Mouse (Mus musculus) hindbrain, embryonic 16.5 days (tissue): ENCODE results near the gene Chrd. TPM values are rescaled to one million over a fixed set of nuclear protein-coding genes. Genes with fewer than 3 reads are reported as not detected.
A peak's percentile ranks its signal among the peaks of the same experiment; 100 is the strongest.

ENCODE experiments used
- ATAC-seq: fragments of 200-750 bp; cut with Nextera tagmentation; 2 replicates; pipeline ENCODE4 v1.8.0; 2017; ENCODE audit warnings: moderate TSS enrichment, moderate library complexity
- H3K27ac ChIP-seq: fragments of 300-500 bp; sonication (generic); 2 replicates; pipeline ENCODE4 v1.5.1; 2014; ENCODE audit warnings: low read depth, mild to moderate bottlenecking, control low read depth, low read length, moderate library complexity
- H3K27me3 ChIP-seq: fragments of 300-500 bp; sonication (generic); replicated peaks from 2 replicates; pipeline ENCODE4 v1.6.1; 2014; ENCODE audit warnings: low read length; ENCODE audit not compliant: control insufficient read depth, insufficient read depth
- H3K36me3 ChIP-seq: fragments of 300-500 bp; sonication (generic); 2 replicates; pipeline ENCODE4 v1.6.1; 2014; ENCODE audit warnings: mild to moderate bottlenecking, low read length, moderate library complexity, mixed read lengths; ENCODE audit not compliant: control insufficient read depth, insufficient read depth
- H3K4me1 ChIP-seq: fragments of 300-500 bp; sonication (generic); 2 replicates; pipeline ENCODE4 v1.6.1; 2014; ENCODE audit warnings: low read depth, low read length; ENCODE audit not compliant: control insufficient read depth, insufficient read depth
- H3K4me2 ChIP-seq: fragments of 300-500 bp; sonication (generic); 2 replicates; pipeline ENCODE4 v1.6.1; 2014; ENCODE audit warnings: mild to moderate bottlenecking, low read length, control low read depth, moderate library complexity
- H3K4me3 ChIP-seq: fragments of 300-500 bp; sonication (generic); 2 replicates; pipeline ENCODE4 v1.5.1; 2014; ENCODE audit warnings: mild to moderate bottlenecking, low read length, control low read depth, moderate library complexity
- H3K9ac ChIP-seq: fragments of 300-500 bp; sonication (generic); 2 replicates; pipeline ENCODE4 v1.6.1; 2014; ENCODE audit warnings: low read depth, mild to moderate bottlenecking, control low read depth, low read length, moderate library complexity
- H3K9me3 ChIP-seq: fragments of 300-500 bp; sonication (generic); 2 replicates; pipeline ENCODE4 v1.6.1; 2014; ENCODE audit warnings: mild to moderate bottlenecking, low read length, moderate library complexity; ENCODE audit not compliant: control insufficient read depth
- WGBS: fragments of 180-500 bp; shearing (Covaris S2); extraction: QIAGEN DNeasy Blood & Tissue Kit; methylation state at CpG from one replicate; pipeline ENCODE4 v1.1.7; 2014; 5-methylcytosine and 5-hydroxymethylcytosine counted together
- polyA plus RNA-seq: library from polyadenylated mRNA; unstranded; fragments of >200 nt; fragmentation: Nextera tagmentation; extraction: Ambion mirVana; gene quantifications from 2 replicates; pipeline ENCODE4 v1.2.1, GENCODE M21; 2015

Chrd gene
- polyA plus RNA-seq, 1 experiment from 2014 or later = 7.5 TPM

GRCm38 (mm10) chr16:20736168-20736567 lies 3.2 kb downstream of the Chrd start:
- Histone ChIP-seq H3K4me3 (no peak overlapping the region), H3K4me2 (no peak overlapping the region), H3K27ac (no peak overlapping the region), H3K9ac (no peak overlapping the region), H3K27me3 (peaks cover 15% of the 10 kb centered on the region), H3K36me3 (peaks cover 13% of the 10 kb centered on the region), H3K9me3 (no peaks in the 10 kb centered on the region), H3K4me1 (peaks cover 12% of the 10 kb centered on the region)
- ATAC-seq = no peak
- 89% methylated on average over 7 of the region's 7 CpGs for WGBS

- H3K4me2 ChIP-seq = no peak overlapping the region
- ATAC-seq = no peak
- H3K36me3 ChIP-seq = peaks cover 13% of the 10 kb centered on the region
- H3K9ac ChIP-seq = no peak overlapping the region
- H3K4me1 ChIP-seq = peaks cover 12% of the 10 kb centered on the region
- peaks cover 15% of the 10 kb centered on the region for H3K27me3 ChIP-seq
- H3K27ac ChIP-seq = no peak overlapping the region
- WGBS = 93% methylated on average over 5 of the region's 5 CpGs
- no peaks in the 10 kb centered on the region for H3K9me3 ChIP-seq
- no peak overlapping the region for H3K4me3 ChIP-seq
Measured at GRCm38 (mm10) chr16:20736823-20737222, 3.9 kb downstream of the Chrd start.

- Histone ChIP-seq H3K27me3 (peaks cover 11% of the 10 kb centered on the region), H3K36me3 (peaks cover 13% of the 10 kb centered on the region), H3K9me3 (no peaks in the 10 kb centered on the region), H3K4me2 (no peak overlapping the region), H3K4me3 (no peak overlapping the region), H3K9ac (no peak overlapping the region), H3K4me1 (no peaks in the 10 kb centered on the region), H3K27ac (no peak overlapping the region)
- ATAC-seq = no peak
- WGBS = 95% methylated on average over 9 of the region's 9 CpGs
Measured at GRCm38 (mm10) chr16:20739845-20740244, 6.9 kb downstream of the Chrd start.

GRCm38 (mm10) chr16:20746641-20747040 lies 13.7 kb downstream of the Chrd start:
- Histone ChIP-seq H3K9me3 (no peaks in the 10 kb centered on the region), H3K27ac (no peak overlapping the region), H3K4me3 (no peak overlapping the region), H3K4me1 (no peaks in the 10 kb centered on the region), H3K36me3 (no peaks in the 10 kb centered on the region), H3K9ac (no peak overlapping the region), H3K27me3 (no peaks in the 10 kb centered on the region; the same call in 1 of the 2 replicates), H3K4me2 (no peak overlapping the region)
- peak; percentile 76 for ATAC-seq
- WGBS = 49% methylated on average over 6 of the region's 6 CpGs

GRCm38 (mm10) chr16:20750518-20750917 lies 17.6 kb downstream of the Chrd start:
- 64% methylated on average over 8 of the region's 8 CpGs for WGBS
- H3K36me3 ChIP-seq = no peaks in the 10 kb centered on the region
- no peak overlapping the region for H3K4me2 ChIP-seq
- no peak overlapping the region for H3K9ac ChIP-seq
- H3K4me1 ChIP-seq = no peaks in the 10 kb centered on the region
- ATAC-seq = no peak
- H3K27ac ChIP-seq = no peak overlapping the region
- H3K9me3 ChIP-seq = no peaks in the 10 kb centered on the region
- no peaks in the 10 kb centered on the region; the same call in 1 of the 2 replicates for H3K27me3 ChIP-seq
- H3K4me3 ChIP-seq = no peak overlapping the region

GRCm38 (mm10) chr16:20756052-20756451 lies 23.1 kb downstream of the Chrd start:
- WGBS = 94% methylated on average over 5 of the region's 5 CpGs
- H3K36me3 ChIP-seq = no peaks in the 10 kb centered on the region
- no peaks in the 10 kb centered on the region for H3K4me1 ChIP-seq
- H3K27me3 ChIP-seq = no peaks in the 10 kb centered on the region
- no peak for ATAC-seq
- no peak overlapping the region for H3K27ac ChIP-seq
- H3K4me2 ChIP-seq = no peak overlapping the region
- H3K9ac ChIP-seq = no peak overlapping the region
- no peak overlapping the region for H3K4me3 ChIP-seq
- no peaks in the 10 kb centered on the region for H3K9me3 ChIP-seq

- no peaks in the 10 kb centered on the region for H3K4me1 ChIP-seq
- no peaks in the 10 kb centered on the region for H3K27me3 ChIP-seq
- WGBS = 70% methylated on average over 1 of the region's 1 CpGs
- H3K4me3 ChIP-seq = no peak overlapping the region
- H3K9me3 ChIP-seq = no peaks in the 10 kb centered on the region
- no peak overlapping the region for H3K27ac ChIP-seq
- H3K9ac ChIP-seq = no peak overlapping the region
- ATAC-seq = no peak
- H3K4me2 ChIP-seq = no peak overlapping the region
- H3K36me3 ChIP-seq = no peaks in the 10 kb centered on the region
Measured at GRCm38 (mm10) chr16:20757385-20757784, 24.5 kb downstream of the Chrd start.

- Histone ChIP-seq H3K27me3 (no peaks in the 10 kb centered on the region), H3K4me1 (no peaks in the 10 kb centered on the region), H3K4me2 (no peak overlapping the region), H3K4me3 (no peak overlapping the region), H3K9me3 (no peaks in the 10 kb centered on the region), H3K27ac (no peak overlapping the region), H3K9ac (no peak overlapping the region), H3K36me3 (no peaks in the 10 kb centered on the region)
- no peak for ATAC-seq
- 19% methylated on average over 3 of the region's 3 CpGs for WGBS
Measured at GRCm38 (mm10) chr16:20761681-20762080, 28.8 kb downstream of the Chrd start.

GRCm38 (mm10) chr16:20765244-20765643 lies 32.3 kb downstream of the Chrd start:
- 49% methylated on average over 9 of the region's 9 CpGs for WGBS
- no peaks in the 10 kb centered on the region for H3K4me1 ChIP-seq
- no peaks in the 10 kb centered on the region for H3K36me3 ChIP-seq
- H3K9me3 ChIP-seq = no peaks in the 10 kb centered on the region
- H3K9ac ChIP-seq = no peak overlapping the region
- no peak for ATAC-seq
- no peak overlapping the region for H3K27ac ChIP-seq
- no peak overlapping the region for H3K4me2 ChIP-seq
- no peaks in the 10 kb centered on the region for H3K27me3 ChIP-seq
- H3K4me3 ChIP-seq = no peak overlapping the region

- no peak overlapping the region for H3K27ac ChIP-seq
- H3K36me3 ChIP-seq = no peaks in the 10 kb centered on the region
- no peaks in the 10 kb centered on the region for H3K27me3 ChIP-seq
- H3K4me2 ChIP-seq = no peak overlapping the region
- H3K9me3 ChIP-seq = no peaks in the 10 kb centered on the region
- no peak for ATAC-seq
- 83% methylated on average over 5 of the region's 5 CpGs for WGBS
- H3K4me3 ChIP-seq = no peak overlapping the region
- no peaks in the 10 kb centered on the region for H3K4me1 ChIP-seq
- H3K9ac ChIP-seq = no peak overlapping the region
Measured at GRCm38 (mm10) chr16:20775021-20775420, 42.1 kb downstream of the Chrd start.
